Mouse (Mus musculus) right cerebral cortex, postnatal 36 days (tissue): Measurements from ENCODE around the gene Chrm3.
"Not testable (repeated sequence)": the region's sequence is repeated elsewhere in the genome, so short reads cannot be mapped to it uniquely, and the experiment has no call there.

ENCODE experiments used
- DNase-seq, 2 experiments: peaks; one replicate each; pipeline ENCODE4 v3.0.0; 2022; ENCODE audit warnings: low spot score in 2 of 2, mixed read lengths in 1 of 2

The Chrm3 gene

DNA sequence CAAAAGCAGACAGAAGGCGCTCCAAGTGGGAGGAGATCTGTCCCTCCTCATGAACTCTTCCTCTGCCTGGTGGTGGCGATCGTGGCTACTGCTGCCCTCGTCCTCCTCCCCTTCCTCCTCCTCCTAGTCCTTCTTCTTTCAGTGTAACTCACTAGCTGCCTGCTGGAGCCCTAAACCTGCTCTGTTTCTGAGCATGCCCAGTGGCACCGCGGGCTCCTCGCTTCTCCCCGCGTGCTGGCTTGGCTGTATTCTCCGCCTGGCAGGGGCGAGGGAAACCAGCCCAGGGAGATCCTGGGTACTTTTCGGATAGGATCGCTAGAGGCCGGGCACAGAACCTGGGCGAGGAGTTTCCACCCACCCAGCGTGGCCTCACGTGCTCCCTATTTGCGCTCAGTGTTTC, at the start of gene Chrm3:
TSS of gene Chrm3 (minus strand) at position 71 of the 400 bp plus-strand sequence.
- DNase-seq, result peak; percentile 62 to 77

DNA sequence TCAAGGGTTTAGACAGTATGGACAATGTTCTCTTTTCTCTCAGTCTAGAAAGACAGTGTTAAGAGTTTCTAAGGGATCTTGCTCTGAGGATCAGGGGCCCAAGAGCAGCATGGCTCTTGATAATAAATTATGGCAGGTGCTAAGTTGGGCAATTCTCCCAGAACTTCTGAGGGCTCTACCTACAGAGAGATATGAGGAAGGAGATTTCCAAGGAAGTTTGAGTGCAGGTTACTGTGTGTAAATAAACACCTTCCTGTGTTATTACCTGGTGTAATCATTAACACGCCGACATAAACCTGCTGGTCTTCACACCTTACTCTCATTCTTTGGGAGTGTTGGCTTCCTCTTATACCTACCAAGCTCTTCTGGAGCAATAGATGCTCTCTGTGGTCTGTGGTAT, 33.7 kb upstream of the Chrm3 start:
- DNase-seq, result no peak

DNA sequence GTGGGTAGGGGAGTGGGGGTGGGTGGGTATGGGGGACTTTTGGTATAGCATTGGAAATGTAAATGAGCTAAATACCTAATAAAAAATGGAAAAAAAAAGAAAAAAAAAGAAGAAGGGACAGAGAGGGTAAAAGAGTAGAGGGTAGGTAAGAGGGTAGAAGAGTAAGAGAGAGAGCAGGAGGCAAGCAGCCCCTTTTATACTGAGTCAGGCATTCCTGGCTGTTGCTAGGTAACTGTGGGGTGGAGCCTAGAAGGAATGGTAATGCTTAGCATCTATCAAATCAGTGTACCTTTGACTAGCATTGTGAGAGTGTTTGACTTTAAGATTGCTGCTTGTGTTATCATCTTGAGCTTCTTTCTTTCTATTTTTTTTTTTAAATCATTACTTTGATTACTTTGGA, 14.8 kb upstream of the Chrm3 start:
- DNase-seq, result not testable (repeated sequence)

DNA sequence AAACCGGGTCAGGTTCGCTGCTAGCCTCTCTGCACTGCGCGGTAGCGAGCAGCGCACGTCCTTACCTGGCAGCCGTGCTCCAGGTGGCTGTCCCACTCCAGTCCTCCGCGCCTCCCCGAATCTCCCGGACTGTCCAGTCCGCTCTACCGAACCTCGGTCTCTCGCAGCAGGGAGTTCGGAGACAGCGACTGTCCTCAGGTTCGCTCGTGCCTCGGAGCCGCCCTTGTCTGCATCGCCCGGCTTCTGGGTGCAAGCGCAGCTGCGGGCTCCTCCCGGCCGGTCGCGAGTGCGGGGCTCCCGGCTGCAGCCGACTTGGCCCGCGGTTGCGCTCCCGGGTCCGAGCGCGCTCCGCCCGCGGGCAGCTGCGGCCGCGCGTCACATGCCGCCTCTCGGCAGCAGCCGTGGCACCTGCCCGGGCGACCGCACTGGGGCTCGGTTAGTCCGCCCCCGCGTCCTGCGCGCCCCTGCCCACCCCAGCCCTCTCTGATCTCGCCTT, 400 bp downstream of the Chrm3 start:
- DNase-seq, result peak; percentile 14 to 17

DNA sequence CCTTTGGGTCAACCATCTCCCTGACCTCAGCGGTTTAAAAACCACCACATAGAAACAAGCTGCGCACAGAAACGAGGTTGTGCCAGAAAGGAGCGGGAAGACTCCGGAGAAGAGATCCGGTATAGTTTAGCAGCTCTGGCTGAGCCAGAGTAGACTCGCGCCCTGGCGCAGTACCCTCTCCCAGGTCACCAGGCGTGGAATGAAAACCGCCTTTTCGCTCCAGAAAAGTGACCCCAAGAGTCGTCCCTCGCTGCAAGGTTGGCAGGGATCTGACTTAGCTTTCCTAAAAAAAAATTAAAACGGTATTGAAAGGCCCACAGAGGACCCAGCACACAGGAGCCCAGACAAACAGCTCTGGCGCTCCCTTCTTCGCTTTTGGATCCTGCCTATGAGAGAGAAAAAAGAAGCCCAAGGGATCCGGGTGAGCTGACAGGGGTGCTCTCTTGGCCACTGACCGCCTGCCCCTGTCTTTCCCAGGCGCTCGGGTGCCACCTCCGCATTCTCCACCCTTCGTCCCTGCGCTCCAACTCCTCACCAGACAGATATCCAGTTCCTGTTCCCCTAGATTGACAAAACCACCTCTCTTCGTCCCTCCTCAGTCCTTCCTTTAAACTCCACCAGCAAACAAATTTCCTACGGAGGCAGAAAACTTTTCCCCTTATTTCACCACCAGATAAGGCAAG, 990 bp downstream of the Chrm3 start:
- DNase-seq, result no peak

DNA sequence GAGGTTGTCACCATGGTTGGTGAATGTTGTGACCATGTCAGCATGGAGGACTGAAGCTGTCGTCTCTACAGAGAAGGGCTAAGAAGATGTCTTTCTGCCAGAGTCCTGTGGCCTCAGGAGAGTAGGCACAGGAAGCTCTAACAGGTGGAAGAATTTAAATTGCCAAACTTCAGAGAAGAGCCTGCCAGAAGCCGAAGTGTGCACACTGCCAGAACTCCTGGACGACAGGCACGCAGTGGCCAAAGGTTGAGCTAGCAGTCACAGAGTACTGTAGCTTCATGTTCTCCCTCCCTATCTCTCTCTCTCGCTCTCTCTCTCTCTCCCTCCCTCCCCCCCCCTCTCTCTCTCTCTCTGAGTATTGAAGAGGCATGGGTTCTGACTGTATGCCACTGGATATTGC, 4.9 kb downstream of the Chrm3 start:
- DNase-seq, result no peak

DNA sequence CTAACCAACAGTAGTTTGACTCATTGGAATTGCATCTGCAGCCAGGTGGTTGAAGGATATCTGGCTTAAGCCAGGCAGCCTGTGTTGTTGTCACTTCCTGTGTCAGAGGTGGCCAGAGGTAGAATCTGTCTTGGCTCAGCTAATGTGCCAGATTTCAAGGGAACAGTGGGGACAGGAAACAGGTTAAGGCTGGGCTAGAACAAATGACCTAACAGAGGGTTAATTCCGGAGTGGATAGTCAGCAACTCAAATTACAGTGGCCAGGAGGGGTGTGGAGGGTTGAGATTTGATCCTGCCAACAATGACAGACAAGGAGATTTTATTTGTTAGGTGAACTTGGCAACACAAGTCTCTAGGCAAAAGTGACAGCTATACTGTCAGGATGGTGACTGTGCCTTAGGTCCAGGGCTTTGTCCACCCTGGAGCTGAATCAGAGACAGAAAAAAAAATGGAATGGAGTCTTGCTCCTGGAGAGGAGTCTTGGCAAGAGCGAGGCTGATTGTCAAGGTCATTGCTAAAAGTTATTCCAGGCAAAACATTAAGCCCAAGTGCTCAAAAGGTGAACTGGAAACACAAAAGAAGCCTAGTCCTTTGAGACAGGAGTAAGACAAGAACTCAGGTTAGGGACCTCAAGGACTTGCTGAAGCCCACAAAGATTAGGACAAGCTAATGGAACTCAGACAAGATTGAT, 5.6 kb downstream of the Chrm3 start:
- DNase-seq, result no peak

DNA sequence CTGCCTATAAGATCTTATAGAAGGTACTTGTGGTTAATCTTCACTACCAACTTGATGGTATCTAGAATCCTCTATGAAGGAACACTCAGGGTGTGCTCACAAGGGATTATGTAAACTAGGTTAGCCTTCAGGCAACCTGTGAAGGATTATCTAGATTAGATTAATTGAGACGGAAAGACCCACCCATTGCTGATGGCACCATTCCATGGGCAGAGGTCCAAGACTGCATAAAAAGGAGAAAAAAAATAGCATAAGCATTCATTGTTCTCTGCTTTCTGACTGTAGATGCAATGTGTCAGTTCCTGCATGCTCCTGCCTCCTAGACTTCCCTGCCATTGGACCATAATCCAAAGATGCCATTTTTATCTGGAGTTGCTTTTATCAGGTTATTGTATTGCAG, 8.5 kb downstream of the Chrm3 start:
- no peak for DNase-seq

DNA sequence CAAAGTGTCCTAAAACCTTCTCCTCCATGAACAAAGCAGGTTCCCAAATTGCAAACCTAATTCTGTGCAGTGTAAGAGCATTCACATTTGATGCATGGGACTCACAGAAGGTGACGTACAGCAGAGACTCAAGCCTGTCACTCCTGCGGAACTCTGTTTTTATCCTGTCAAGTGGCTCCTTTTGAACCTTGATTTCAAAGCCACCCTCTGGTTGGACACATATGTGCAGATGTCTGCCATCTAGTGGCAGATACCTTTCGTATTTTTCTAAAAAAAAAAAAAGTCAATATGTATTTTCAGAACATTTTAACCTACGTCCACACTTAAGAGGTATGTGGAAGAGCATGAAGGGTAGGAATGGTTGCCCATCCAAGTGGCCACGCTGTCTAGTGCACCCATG, 16.3 kb downstream of the Chrm3 start:
- DNase-seq, result no peak

DNA sequence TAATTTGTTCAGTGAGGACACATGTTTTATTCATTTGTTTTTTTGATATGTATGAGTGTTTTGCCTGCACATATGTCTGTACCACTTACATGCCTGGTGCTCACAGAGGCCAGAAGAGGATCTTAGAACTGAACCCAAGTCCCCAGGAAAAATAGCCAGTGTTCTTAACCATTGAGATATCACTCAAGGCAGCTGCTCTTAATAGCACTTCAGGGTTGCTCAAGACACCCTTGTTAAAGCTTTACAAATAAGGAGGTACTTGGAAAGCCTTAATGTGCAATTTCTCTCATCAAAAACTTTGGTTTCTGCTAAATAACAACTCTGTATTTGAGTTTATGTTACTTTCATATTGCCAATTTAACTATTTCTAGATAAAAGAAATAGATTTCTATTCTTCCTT, 25.1 kb downstream of the Chrm3 start:
- DNase-seq, result no peak

DNA sequence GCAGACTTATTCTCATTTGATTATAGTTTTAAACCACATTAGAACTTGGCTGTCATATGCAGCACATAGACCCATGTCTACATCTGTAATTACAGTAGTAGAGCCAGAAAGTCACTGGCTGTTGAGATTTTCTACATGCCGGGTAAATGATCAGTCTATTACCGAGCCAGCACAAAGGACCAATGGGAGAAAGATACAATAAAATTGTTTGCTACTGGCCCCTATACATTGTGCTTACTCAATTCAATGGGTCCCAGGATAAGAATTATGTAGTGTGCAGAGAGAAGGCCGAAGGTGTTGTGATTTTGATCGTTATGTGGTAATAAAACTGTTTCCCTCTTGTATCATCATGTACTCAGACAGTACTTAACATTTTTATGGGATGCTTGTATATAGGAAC, 27.9 kb downstream of the Chrm3 start:
- DNase-seq, result no peak

DNA sequence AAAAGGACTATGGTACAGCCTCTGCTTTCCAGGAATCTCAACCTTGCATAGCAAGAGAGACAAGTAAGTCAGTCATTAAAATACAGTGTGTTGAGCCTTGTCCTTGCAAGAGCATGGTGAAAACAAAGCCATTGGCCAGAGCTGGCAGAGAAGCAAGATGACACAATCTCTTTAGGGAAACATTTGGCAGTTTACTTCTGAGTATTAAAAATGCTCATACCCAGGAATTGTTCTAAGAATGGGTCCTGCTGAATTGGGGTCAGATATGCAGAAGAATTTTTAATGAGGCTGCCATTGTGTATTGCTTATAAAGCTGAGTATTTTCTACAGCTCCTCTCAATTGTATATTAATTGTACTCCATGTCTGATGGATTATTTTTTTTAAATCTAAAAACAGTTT, 50.8 kb downstream of the Chrm3 start:
- no peak for DNase-seq

DNA sequence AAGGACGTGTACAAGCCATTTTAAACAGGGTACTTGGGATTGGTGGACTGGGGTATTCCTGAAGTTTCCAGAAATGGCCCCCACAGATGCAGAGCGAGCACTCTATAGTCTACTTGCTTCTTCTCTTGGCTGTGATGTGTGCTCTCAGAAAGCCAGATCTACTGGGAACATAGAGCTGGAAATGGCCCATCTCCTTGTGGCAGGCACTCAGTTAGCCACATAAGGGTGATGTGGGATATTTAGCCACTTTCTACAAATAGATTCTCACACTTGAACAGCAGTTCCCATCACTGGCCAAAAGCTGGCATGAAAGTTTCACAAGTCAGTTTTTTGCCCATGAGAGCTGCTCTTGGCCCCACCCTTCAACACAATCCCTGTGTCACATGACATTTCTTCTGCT, 65.5 kb downstream of the Chrm3 start:
- DNase-seq, result peak in 1 of 2 experiments; percentile 30

DNA sequence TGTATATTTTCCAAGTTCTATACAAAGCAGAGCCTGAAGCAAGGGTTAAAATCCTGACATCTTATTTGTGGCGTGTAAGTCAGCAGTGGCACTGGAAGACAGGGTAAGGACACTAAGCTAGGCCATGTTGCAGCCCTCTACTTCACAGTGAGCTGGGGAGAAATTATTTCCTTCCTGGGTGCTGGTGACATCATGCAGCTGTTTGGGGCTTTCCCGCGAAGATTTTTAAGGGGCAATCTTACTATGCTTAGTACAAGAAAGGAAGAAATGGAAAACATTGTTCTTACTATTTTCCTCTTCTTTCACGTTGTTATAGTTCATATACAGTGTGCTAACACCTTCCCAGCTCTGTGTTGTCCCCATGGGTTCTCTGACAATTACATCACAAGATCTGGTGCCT, 76.3 kb downstream of the Chrm3 start:
- DNase-seq, result no peak

DNA sequence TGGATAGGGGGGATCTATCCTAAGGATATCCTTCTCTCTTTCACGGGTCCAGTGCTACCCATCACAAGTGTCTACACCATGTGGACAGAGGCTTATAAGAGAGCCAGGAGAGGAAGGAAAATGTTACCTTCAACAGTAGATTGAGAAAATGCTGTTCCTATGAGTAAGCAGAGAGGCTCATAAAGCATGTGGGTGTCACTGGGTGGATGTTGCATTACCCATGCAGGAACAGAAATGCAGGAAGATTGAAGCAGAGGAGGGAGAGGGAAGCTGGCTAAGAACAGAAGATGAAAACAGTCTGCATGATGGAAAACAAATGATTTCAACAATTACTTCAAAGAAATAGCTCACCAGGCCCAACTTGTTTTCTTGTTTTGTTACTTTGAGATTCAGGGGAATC, 85.7 kb downstream of the Chrm3 start:
- peak in 1 of 2 experiments; percentile 15 for DNase-seq

DNA sequence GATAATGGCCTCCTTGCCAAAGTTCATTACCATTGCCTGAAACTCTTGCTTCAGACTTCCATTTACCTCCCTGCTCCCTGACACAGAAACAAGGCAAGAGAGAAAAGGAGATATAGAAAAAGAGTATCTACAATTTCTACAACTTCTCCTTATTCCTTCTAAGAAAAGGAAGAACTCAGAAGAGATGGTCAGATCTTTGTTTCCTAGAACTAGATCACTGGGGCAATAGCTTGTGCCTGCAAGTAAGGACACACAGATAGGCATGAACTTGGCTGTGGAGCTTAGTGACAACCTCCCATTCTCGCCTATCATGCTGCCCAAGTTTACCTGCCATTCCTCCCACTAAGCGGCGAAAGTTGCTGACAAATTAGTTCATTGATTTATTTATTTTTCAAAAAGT, 96.9 kb downstream of the Chrm3 start:
- no peak for DNase-seq

DNA sequence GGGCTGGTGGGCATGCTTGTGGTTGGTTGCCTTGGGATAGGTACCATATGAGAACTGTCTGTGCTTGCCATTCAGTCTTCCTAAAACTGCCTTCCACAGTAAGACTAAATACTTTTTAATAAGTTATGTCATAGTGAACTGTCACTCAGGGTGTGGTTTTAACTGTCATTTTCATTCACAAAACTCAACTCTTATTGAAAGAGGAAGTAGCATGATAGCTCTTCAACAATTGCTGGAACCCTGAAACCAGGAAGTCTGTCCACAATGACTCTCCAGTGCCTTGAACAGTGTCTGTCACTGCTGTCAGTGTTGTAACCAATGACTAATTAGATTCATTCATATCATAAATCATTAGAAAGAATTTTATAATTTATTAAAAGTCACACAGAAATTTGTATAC, 107.6 kb downstream of the Chrm3 start:
- no peak for DNase-seq

DNA sequence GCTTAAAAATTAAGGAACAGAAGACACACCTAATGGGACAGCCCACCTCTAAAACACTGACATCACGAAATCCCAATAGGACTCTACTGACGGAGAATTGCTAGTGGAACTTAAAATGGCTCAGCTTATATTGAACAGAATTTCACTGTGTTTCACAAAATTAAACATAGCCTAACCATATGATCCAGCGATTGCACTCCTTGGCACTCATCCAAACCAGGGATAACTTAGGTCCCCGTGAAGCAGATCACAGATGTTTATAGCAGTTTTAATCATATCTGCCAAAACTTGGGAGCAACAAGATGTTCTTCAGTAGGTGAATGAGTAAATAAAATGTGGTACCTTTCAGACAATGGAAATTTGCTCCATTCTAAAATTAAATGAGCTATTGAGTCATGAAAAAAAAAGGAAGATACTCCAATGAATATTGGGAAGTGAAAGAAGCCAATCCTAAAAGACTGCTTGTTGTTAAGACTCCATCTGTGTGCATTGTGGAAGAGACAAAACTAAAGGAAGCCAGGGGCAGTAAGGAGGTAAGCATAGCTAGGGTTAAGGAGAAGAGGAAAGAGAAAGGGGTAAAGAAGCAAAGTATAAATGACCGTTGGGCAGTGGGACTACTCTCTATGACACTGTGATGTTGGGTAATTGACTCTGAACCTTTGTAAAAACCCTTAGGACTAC, 109.0 kb downstream of the Chrm3 start:
- no peak for DNase-seq

DNA sequence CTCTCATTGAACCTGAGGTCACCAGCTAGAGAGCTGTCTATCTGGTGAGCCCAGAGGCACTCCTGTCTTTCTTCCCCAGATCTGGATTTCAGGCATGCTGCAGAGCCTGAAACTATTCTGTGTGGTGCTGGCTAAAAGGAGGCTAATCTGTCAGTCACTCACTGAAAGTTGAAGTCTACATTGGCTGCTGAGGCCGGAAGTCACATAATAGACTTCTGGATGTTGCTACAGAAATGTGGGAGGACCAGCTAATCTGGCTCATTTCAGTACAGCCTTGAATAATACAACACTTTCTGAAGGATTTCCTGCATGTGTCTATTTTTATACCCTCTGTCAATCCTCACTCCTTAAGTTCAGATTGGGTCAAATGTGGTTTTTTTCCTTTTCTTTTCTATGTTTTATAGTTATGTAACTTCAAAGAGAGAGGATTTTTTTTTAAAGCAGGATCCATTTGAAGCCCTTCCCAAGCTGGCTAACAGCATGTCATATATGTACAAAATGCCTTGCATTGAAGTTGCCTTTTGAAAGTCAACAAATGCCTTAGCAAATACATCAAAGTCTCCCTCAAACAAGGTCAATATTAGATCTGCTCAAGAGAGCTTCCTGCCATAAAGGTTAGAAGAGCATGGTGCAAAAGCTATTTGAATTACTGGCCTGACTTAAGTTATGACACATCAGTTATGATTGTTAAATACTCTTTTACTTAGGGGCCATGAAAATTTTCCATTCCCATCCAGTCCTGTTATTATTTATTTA, 116.2 kb downstream of the Chrm3 start:
- DNase-seq, result no peak

DNA sequence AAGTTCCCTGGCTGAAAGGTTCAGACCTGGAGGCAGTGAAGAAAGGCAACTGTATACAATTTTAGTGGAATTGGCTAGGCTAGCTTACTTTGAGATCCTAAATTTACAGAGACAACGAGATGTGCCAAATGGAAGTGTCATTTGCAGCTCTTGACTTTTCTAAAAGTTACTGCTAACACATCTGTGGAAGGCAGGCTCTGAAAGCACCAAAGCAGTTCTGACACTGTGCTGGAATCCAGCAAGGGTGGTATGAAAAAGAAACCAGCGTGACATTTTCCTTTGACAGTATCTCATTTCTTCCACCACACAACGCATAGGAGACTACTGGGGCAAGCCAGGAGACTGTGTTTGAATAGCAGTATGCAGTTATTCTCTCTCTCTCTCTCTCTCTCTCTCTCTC, 120.4 kb downstream of the Chrm3 start:
- no peak for DNase-seq

DNA sequence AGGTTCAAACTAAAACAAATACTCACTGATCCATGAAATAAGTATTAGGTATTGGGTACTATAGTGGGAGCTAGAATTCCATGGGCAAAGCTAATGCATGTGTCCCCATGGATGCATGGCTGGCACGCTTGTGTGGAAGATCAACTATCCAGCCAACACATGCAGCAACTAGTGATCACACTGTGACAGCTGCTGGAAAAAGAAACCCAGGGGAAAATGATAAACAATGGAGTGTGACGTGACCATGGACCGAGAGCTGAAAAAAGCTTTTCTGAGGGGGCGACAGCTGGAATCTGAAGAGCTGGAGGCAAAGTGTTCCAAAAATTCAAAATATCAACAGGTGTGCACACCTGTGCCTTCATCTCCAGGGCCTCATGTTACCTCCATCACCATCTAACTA, 120.8 kb downstream of the Chrm3 start:
- DNase-seq, result no peak

DNA sequence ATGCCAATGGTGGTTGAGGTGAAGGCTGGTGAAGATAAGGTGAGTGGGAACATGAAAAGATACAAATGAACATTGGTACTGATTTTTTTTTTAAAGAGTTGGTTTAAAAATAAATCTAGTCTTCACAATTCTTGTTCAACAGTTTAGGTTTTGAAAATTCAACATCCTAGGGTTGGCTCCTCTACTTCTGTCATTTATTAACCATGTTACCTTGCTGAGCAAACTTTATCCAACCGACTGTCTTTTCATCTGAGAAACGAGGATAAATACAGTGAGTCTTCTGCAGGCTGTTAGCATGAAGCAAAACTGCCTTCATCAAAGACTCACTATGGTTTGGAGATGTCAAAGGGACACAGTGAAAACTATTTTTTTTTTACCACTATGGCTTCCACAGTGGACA, 123.0 kb downstream of the Chrm3 start:
- no peak for DNase-seq
